Mouse (Mus musculus) ES-Bruce4 (cell line): ENCODE measurements around the gene Lamc1. TPM values are rescaled to one million over a fixed set of nuclear protein-coding genes. Genes with fewer than 3 reads are reported as not detected.

Experiments used
- H3K27ac ChIP-seq: 2 replicates; pipeline ENCODE4 v1.5.1; 2012; ENCODE audit warnings: low read length, inconsistent platforms; ENCODE audit not compliant: insufficient read depth
- H3K27me3 ChIP-seq: 2 replicates; pipeline ENCODE4 v1.6.1; 2012; ENCODE audit warnings: mild to moderate bottlenecking, low read length, inconsistent platforms; ENCODE audit not compliant: control insufficient read depth, poor library complexity, insufficient read depth, severe bottlenecking
- H3K36me3 ChIP-seq: 2 replicates; pipeline ENCODE4 v1.6.1; 2012; ENCODE audit warnings: inconsistent platforms, mild to moderate bottlenecking, low read length, moderate library complexity; ENCODE audit not compliant: control insufficient read depth, poor library complexity, insufficient read depth, severe bottlenecking
- H3K4me1 ChIP-seq: one replicate; pipeline ENCODE4 v1.8.1; 2011; ENCODE audit warnings: low read length; ENCODE audit not compliant: control insufficient read depth, insufficient read depth
- H3K4me3 ChIP-seq: 2 replicates; pipeline ENCODE4 v1.5.1; 2011; ENCODE audit warnings: low read depth, mild to moderate bottlenecking, low read length
- H3K9ac ChIP-seq: 2 replicates; pipeline ENCODE4 v1.6.1; 2012; ENCODE audit warnings: low read depth, mild to moderate bottlenecking, inconsistent platforms; ENCODE audit not compliant: poor library complexity, severe bottlenecking
- H3K9me3 ChIP-seq: replicated peaks from 2 replicates; pipeline ENCODE4 v1.6.1; 2012; ENCODE audit warnings: mild to moderate bottlenecking, low read length, inconsistent platforms; ENCODE audit not compliant: control insufficient read depth, poor library complexity, insufficient read depth, severe bottlenecking
- CTCF ChIP-seq: IDR thresholded peaks from one replicate; pipeline ENCODE4 v1.8.1; 2011; ENCODE audit warnings: low read depth, low read length
- EP300 ChIP-seq: IDR thresholded peaks from 2 replicates; pipeline ENCODE4 v1.6.1; 2011; ENCODE audit warnings: low read depth, low read length; ENCODE audit not compliant: insufficient read depth
- POLR2A ChIP-seq: IDR thresholded peaks from one replicate; pipeline ENCODE4 v1.8.1; 2011; ENCODE audit warnings: low read length; ENCODE audit not compliant: insufficient read depth
- polyA plus RNA-seq: library from polyadenylated mRNA; stranded (reverse); fragments of >200 nt; gene quantifications from 2 replicates; pipeline ENCODE4 v1.2.4, GENCODE M21; 2011; ENCODE audit warnings: low read depth; ENCODE audit not compliant: missing spikeins, insufficient read depth, insufficient read length

Lamc1 gene
- polyA plus RNA-seq, 1 experiment = 233 TPM

DNA sequence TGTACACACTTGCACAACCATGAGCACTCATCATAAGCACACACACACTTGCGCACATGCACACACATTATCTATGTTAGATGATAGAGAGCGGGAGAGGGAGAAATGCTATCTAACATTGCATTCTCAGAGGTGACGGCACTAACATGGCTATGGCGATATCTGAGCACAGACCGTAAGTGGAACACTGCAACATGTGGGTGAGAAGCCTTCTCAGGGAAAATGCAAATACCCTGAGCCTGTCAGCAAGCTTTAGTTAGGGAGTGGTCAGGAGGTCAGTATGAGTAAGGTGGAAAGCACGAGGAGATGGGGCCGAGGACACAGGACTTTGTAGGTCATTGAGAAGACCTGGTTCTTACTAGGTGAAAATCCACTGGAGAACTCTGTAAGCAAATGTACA, 64.3 kb downstream of the Lamc1 start:
- H3K27ac ChIP-seq = no peak overlapping the region
- peaks cover 5% of the 10 kb centered on the region for H3K4me1 ChIP-seq
- no peaks in the 10 kb centered on the region for H3K27me3 ChIP-seq
- no peak overlapping the region for H3K4me3 ChIP-seq
- H3K9me3 ChIP-seq = no peaks in the 10 kb centered on the region
- TF ChIP-seq CTCF (no peak), EP300 (no peak), POLR2A (no peak)
- H3K36me3 ChIP-seq = no peaks in the 10 kb centered on the region
- no peak overlapping the region for H3K9ac ChIP-seq

DNA sequence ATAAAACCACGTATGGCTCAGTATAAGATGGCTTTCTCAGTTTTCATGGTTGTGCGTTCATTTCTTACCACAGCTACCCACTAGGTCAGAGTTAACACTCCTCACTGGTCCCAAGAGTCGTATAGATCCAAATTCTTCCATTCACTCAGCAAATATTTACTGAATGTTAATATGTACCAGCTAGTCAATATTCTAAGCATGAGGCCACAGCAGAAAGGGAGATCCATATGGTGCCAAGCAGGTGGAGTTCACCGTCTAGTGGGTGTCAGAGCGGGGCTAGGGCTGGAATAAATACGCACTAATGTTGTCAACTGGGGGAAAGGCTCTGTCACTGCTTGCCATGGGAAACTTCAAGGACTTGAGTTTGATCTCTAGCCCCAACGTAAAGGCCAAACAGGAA, 64.9 kb downstream of the Lamc1 start:
- H3K9ac ChIP-seq = no peak overlapping the region
- TF ChIP-seq POLR2A (no peak), CTCF (no peak), EP300 (no peak)
- H3K36me3 ChIP-seq = no peaks in the 10 kb centered on the region
- H3K27ac ChIP-seq = no peak overlapping the region
- no peaks in the 10 kb centered on the region for H3K27me3 ChIP-seq
- H3K4me1 ChIP-seq = peaks cover 5% of the 10 kb centered on the region
- no peak overlapping the region for H3K4me3 ChIP-seq
- H3K9me3 ChIP-seq = no peaks in the 10 kb centered on the region

- H3K27me3 ChIP-seq = no peaks in the 10 kb centered on the region
- no peaks in the 10 kb centered on the region for H3K9me3 ChIP-seq
- TF ChIP-seq POLR2A (no peak), CTCF (no peak), EP300 (no peak)
- no peak overlapping the region for H3K9ac ChIP-seq
- peaks cover under 1% of the 10 kb centered on the region; the same call in 1 of the 2 replicates for H3K36me3 ChIP-seq
- H3K4me1 ChIP-seq = peaks cover 2% of the 10 kb centered on the region
- no peak overlapping the region for H3K27ac ChIP-seq
- no peak overlapping the region for H3K4me3 ChIP-seq
Observed at GRCm38 (mm10) chr1:153266891-153267290, 65.7 kb downstream of the Lamc1 start.

GRCm38 (mm10) chr1:153265579-153265978, 67.0 kb downstream of the Lamc1 start:
- Histone ChIP-seq H3K9me3 (no peaks in the 10 kb centered on the region), H3K27me3 (no peaks in the 10 kb centered on the region), H3K36me3 (peaks cover 5% of the 10 kb centered on the region; the same call in 1 of the 2 replicates), H3K9ac (no peak overlapping the region), H3K4me1 (peaks cover 2% of the 10 kb centered on the region), H3K27ac (no peak overlapping the region), H3K4me3 (no peak overlapping the region)
- no peak for TF ChIP-seq CTCF
- TF ChIP-seq POLR2A = no peak
- TF ChIP-seq EP300 = no peak

DNA sequence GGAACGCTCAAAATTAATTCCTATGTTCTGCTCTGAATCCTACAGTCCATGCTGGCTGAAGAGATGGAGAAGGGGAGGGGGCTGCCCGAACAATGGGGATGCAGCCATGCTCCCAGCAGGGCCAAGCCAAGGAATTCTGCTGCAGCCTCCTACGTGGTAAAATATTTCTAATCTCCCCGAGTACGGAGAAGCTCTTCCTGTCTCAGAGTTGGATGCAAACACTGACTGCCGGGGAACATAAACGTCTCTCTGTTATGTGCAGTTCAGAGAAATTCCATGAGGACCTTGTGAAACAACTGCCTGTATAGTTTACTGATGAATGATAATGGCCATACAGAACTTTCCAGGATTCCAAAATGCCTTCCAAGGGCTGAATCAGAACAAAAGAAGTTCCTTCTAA, 67.5 kb downstream of the Lamc1 start:
- Histone ChIP-seq H3K9me3 (no peaks in the 10 kb centered on the region), H3K4me1 (peaks cover 2% of the 10 kb centered on the region), H3K36me3 (peaks cover 5% of the 10 kb centered on the region; the same call in 1 of the 2 replicates), H3K27ac (no peak overlapping the region), H3K9ac (no peak overlapping the region), H3K27me3 (no peaks in the 10 kb centered on the region), H3K4me3 (no peak overlapping the region)
- TF ChIP-seq CTCF (no peak), POLR2A (no peak), EP300 (no peak)

GRCm38 (mm10) chr1:153259752-153260300, 72.8 kb downstream of the Lamc1 start:
- no peak overlapping the region for H3K4me3 ChIP-seq
- no peaks in the 10 kb centered on the region for H3K9me3 ChIP-seq
- TF ChIP-seq CTCF = no peak
- TF ChIP-seq POLR2A = no peak
- TF ChIP-seq EP300 = no peak
- H3K9ac ChIP-seq = no peak overlapping the region
- H3K27ac ChIP-seq = no peak overlapping the region
- no peaks in the 10 kb centered on the region for H3K4me1 ChIP-seq
- peaks cover 10% of the 10 kb centered on the region for H3K36me3 ChIP-seq
- no peaks in the 10 kb centered on the region for H3K27me3 ChIP-seq
